Mouse (Mus musculus) midbrain, postnatal 0 days (tissue): ENCODE measurements around the gene Slc25a39. TPM values are rescaled to one million over a fixed set of nuclear protein-coding genes. Genes with fewer than 3 reads are reported as not detected.

Experiments
- ATAC-seq: fragments of 200-750 bp; cut with Nextera tagmentation; 2 replicates; pipeline ENCODE4 v1.8.0; 2017; ENCODE audit warnings: moderate number of reproducible peaks, mild to moderate bottlenecking, moderate TSS enrichment, moderate library complexity; ENCODE audit not compliant: low FRiP score
- DNase-seq: peaks from one replicate; pipeline ENCODE4 v3.0.0-alpha.2; 2015; ENCODE audit warnings: low spot score
- H3K27ac ChIP-seq: fragments of 300-500 bp; sonication (generic); 2 replicates; pipeline ENCODE4 v1.5.1; 2014; ENCODE audit warnings: low read depth, mild to moderate bottlenecking, low read length, mixed read lengths
- H3K27me3 ChIP-seq: fragments of 300-500 bp; sonication (generic); 2 replicates; pipeline ENCODE4 v1.6.1; 2014; ENCODE audit warnings: low read length, control low read depth, mixed read lengths; ENCODE audit not compliant: insufficient read depth
- H3K36me3 ChIP-seq: fragments of 300-500 bp; sonication (generic); 2 replicates; pipeline ENCODE4 v1.6.1; 2014; ENCODE audit warnings: low read length, control low read depth, mixed read lengths; ENCODE audit not compliant: insufficient read depth
- H3K4me1 ChIP-seq: fragments of 300-500 bp; sonication (generic); 2 replicates; pipeline ENCODE4 v1.6.1; 2014; ENCODE audit warnings: mild to moderate bottlenecking, control low read depth, antibody characterized with exemption, low read length, mixed read lengths; ENCODE audit not compliant: insufficient read depth
- H3K4me2 ChIP-seq: fragments of 300-500 bp; sonication (generic); 2 replicates; pipeline ENCODE4 v1.6.1; 2014; ENCODE audit warnings: low read depth, mild to moderate bottlenecking, low read length, mixed read lengths; ENCODE audit not compliant: poor library complexity, severe bottlenecking
- H3K4me3 ChIP-seq: fragments of 300-500 bp; sonication (generic); 2 replicates; pipeline ENCODE4 v1.5.1; 2014; ENCODE audit warnings: low read depth, mild to moderate bottlenecking, low read length, moderate library complexity
- H3K9ac ChIP-seq: fragments of 300-500 bp; sonication (generic); replicated peaks from 2 replicates; pipeline ENCODE4 v1.6.1; 2014; ENCODE audit warnings: mild to moderate bottlenecking, low read length, moderate library complexity, mixed read lengths; ENCODE audit not compliant: poor library complexity, severe bottlenecking
- H3K9me3 ChIP-seq: fragments of 300-500 bp; sonication (generic); 2 replicates; pipeline ENCODE4 v1.6.1; 2016; ENCODE audit warnings: low read length, control low read depth
- CTCF ChIP-seq: IDR thresholded peaks from 2 replicates; pipeline ENCODE4 v1.5.1; 2016; ENCODE audit warnings: antibody characterized with exemption, mild to moderate bottlenecking
- WGBS: fragments of 180-500 bp; shearing (Covaris S2); extraction: QIAGEN DNeasy Blood & Tissue Kit; methylation state at CpG from one replicate; pipeline ENCODE4 v1.1.7; 2014; 5-methylcytosine and 5-hydroxymethylcytosine counted together
- polyA plus RNA-seq: library from polyadenylated mRNA; unstranded; fragments of >200 nt; fragmentation: Nextera tagmentation; extraction: Ambion mirVana; gene quantifications from 2 replicates; pipeline ENCODE4 v1.2.1, GENCODE M21; 2015
- total RNA-seq: library from RNA; depleted of rRNA; stranded (reverse); fragments of >200 nt; gene quantifications from 2 replicates; pipeline ENCODE4 v1.2.3, GENCODE M21; 2014

Slc25a39 gene
- total and polyA plus RNA-seq, 2 experiments from 2014 or later = 132 to 176 TPM

GRCm38 (mm10) chr11:102431728-102432114, 24.0 kb upstream of the Slc25a39 start:
- 82% methylated on average over 3 of the region's 3 CpGs for WGBS
- H3K27ac ChIP-seq = no peak overlapping the region
- H3K4me3 ChIP-seq = no peak overlapping the region
- no peaks in the 10 kb centered on the region for H3K9me3 ChIP-seq
- peaks cover 5% of the 10 kb centered on the region; the same call in 1 of the 2 replicates for H3K4me1 ChIP-seq
- no peak for ATAC-seq
- 0 out of 2 replicates have a peak overlapping the region, but pooled peaks have one; percentile 5 for H3K9ac ChIP-seq
- no peak overlapping the region for H3K4me2 ChIP-seq
- DNase-seq = no peak
- no peak for TF ChIP-seq CTCF
- H3K36me3 ChIP-seq = peaks cover 26% of the 10 kb centered on the region
- no peaks in the 10 kb centered on the region for H3K27me3 ChIP-seq

GRCm38 (mm10) chr11:102431018-102431645, 23.4 kb upstream of the Slc25a39 start:
- peak; percentile 15; the same call in 1 of the 2 replicates for ATAC-seq
- peak overlapping the region; percentile 62 for H3K27ac ChIP-seq

GRCm38 (mm10) chr11:102430121-102431017, 22.6 kb upstream of the Slc25a39 start, which contains the start of gene Grn:
TSS of gene Grn (plus strand) at chr11:102430315.
- ATAC-seq (peak; percentile 89), DNase-seq (peak; percentile 96)
- H3K4me2 ChIP-seq = peak within 1 kb of the TSS; percentile 96
- peak within 1 kb of the TSS; percentile 70 for H3K9ac ChIP-seq
- TF ChIP-seq CTCF = no peak
- H3K27me3 ChIP-seq = no peaks in the 10 kb centered on the region
- H3K4me3 ChIP-seq = peak within 1 kb of the TSS; percentile 63
- under 1% methylated on average over 29 of the region's 29 CpGs for WGBS
- H3K9me3 ChIP-seq = no peaks in the 10 kb centered on the region
- H3K36me3 ChIP-seq = peaks cover 14% of the 10 kb centered on the region
- H3K27ac ChIP-seq = peak within 1 kb of the TSS; percentile 62
- H3K4me1 ChIP-seq = peaks cover 5% of the 10 kb centered on the region; the same call in 1 of the 2 replicates

More at GRCm38 (mm10) chr11:102431018-102431645, 23.4 kb upstream of the Slc25a39 start:
- Histone ChIP-seq H3K4me2 (peak overlapping the region; percentile 96), H3K36me3 (peaks cover 22% of the 10 kb centered on the region), H3K9me3 (no peaks in the 10 kb centered on the region), H3K4me1 (peaks cover 5% of the 10 kb centered on the region; the same call in 1 of the 2 replicates), H3K4me3 (peak overlapping the region; percentile 63), H3K9ac (peak overlapping the region; percentile 70), H3K27me3 (no peaks in the 10 kb centered on the region)
- DNase-seq = peak; percentile 88
- TF ChIP-seq CTCF = peak; percentile 90
- under 1% methylated on average over 7 of the region's 7 CpGs for WGBS

- Histone ChIP-seq H3K4me3 (peak overlapping the region; percentile 63), H3K9me3 (no peaks in the 10 kb centered on the region), H3K27me3 (no peaks in the 10 kb centered on the region), H3K36me3 (0 out of 2 replicates have a peak, but pooled peaks cover 7% of the 10 kb centered on the region), H3K4me2 (peak overlapping the region; percentile 96), H3K9ac (peak overlapping the region; percentile 37; the same call in 1 of the 2 replicates), H3K27ac (peak overlapping the region; percentile 44; the same call in 1 of the 2 replicates), H3K4me1 (peaks cover 5% of the 10 kb centered on the region; the same call in 1 of the 2 replicates)
- 48% methylated on average over 3 of the region's 3 CpGs for WGBS
- DNase-seq (no peak), ATAC-seq (no peak)
- no peak for TF ChIP-seq CTCF
These were observed 21.8 kb upstream of the Slc25a39 start for GRCm38 (mm10) chr11:102429551-102429950.

GRCm38 (mm10) chr11:102428981-102429540, 21.3 kb upstream of the Slc25a39 start:
- Histone ChIP-seq H3K4me2 (peak overlapping the region; percentile 96; the same call in 1 of the 2 replicates), H3K4me3 (no peak overlapping the region), H3K27ac (no peak overlapping the region), H3K9me3 (no peaks in the 10 kb centered on the region), H3K9ac (no peak overlapping the region), H3K4me1 (peaks cover 5% of the 10 kb centered on the region; the same call in 1 of the 2 replicates), H3K27me3 (no peaks in the 10 kb centered on the region), H3K36me3 (0 out of 2 replicates have a peak, but pooled peaks cover 7% of the 10 kb centered on the region)
- WGBS = 67% methylated on average over 8 of the region's 8 CpGs
- no peak for DNase-seq
- no peak for TF ChIP-seq CTCF
- no peak for ATAC-seq
